Mouse (Mus musculus) left cerebral cortex, adult 8-10 months (tissue): ENCODE results near the gene Mdk. TPM values are rescaled to one million over a fixed set of nuclear protein-coding genes. Genes with fewer than 3 reads are reported as not detected.
A peak's percentile ranks its signal among the peaks of the same experiment; 100 is the strongest.

Experiments used
- DNase-seq, 2 experiments: peaks; one replicate each; pipeline ENCODE4 v3.0.0; 2022; ENCODE audit warnings: low spot score in 2 of 2
- microRNA-seq, 2 experiments: library from miRNA; unstranded; fragments of <30 nt; microRNA quantifications; one replicate each; pipeline ENCODE4 v1.2.0; 2022
- total RNA-seq, 4 experiments: library from RNA; stranded (reverse); gene quantifications; 2 replicates each; pipeline ENCODE4 v1.2.4; 2022

Gene Mdk
- total RNA-seq, 4 experiments from 2014 or later, result 17.9 to 21.1 (median 19.8) TPM

GRCm38 (mm10) chr2:91916346-91916977 is 15.6 kb downstream of the Mdk start:
- DNase-seq, result no peak

- no peak for DNase-seq
Measured at GRCm38 (mm10) chr2:91913328-91914110, 18.6 kb downstream of the Mdk start.

- DNase-seq, result no peak
Measured at GRCm38 (mm10) chr2:91912616-91913015, 19.5 kb downstream of the Mdk start.

- DNase-seq, result no peak
Measured at GRCm38 (mm10) chr2:91906141-91906540, 26.0 kb downstream of the Mdk start.

- peak in 1 of 2 experiments; percentile 50 for DNase-seq
Measured at GRCm38 (mm10) chr2:91904618-91905307, 27.3 kb downstream of the Mdk start.

GRCm38 (mm10) chr2:91903171-91903925 is 28.7 kb downstream of the Mdk start:
- no peak for DNase-seq

- DNase-seq, result no peak
Measured at GRCm38 (mm10) chr2:91902336-91902735, 29.8 kb downstream of the Mdk start.

- DNase-seq, result no peak
Measured at GRCm38 (mm10) chr2:91900431-91900830, 31.7 kb downstream of the Mdk start.

- DNase-seq, result no peak
Measured at GRCm38 (mm10) chr2:91899141-91899540, 33.0 kb downstream of the Mdk start.

- no peak for DNase-seq
Measured at GRCm38 (mm10) chr2:91897968-91898367, 34.1 kb downstream of the Mdk start.

GRCm38 (mm10) chr2:91895401-91895800 is 36.7 kb downstream of the Mdk start:
- no peak for DNase-seq

GRCm38 (mm10) chr2:91894716-91895115 is 37.4 kb downstream of the Mdk start:
- no peak for DNase-seq

GRCm38 (mm10) chr2:91884616-91885015 is 47.5 kb downstream of the Mdk start:
- no peak for DNase-seq

- no peak for DNase-seq
Measured at GRCm38 (mm10) chr2:91883961-91884360, 48.1 kb downstream of the Mdk start.

Small RNAs within 50 kb of the gene (microRNA-seq; reads per million reads assigned to microRNA genes)
- 0.88 to 1.5 reads per million in 2 experiments for gene Mir6999

Other genes starting within 250 kb of the Mdk start
- 10 to 100 TPM; 76.1 to 90.9 (median 83.8) TPM for gene Atg13, start 221.7 kb downstream of the Mdk start, total RNA-seq
- gene Harbi1, start 221.4 kb downstream of the Mdk start, total RNA-seq, result 1 to 10 TPM; 6.8 to 8.6 (median 7.5) TPM
- 10 to 100 TPM; 54.8 to 55.6 (median 55.1) TPM for gene Ambra1, start 202.2 kb downstream of the Mdk start, total RNA-seq
- 10 to 100 TPM; 57.9 to 66.5 (median 60.3) TPM for gene Chrm4, start 5.0 kb downstream of the Mdk start, total RNA-seq
- gene Gm9821, start 13.4 kb upstream of the Mdk start, total RNA-seq, result not detected
- 100 to 1,000 TPM; 414 to 471 (median 424) TPM for gene Dgkz, start 43.6 kb upstream of the Mdk start, total RNA-seq
- gene Creb3l1, start 92.2 kb upstream of the Mdk start, total RNA-seq, result 1 to 10 TPM; 1.3 to 2.2 (median 1.8) TPM
- 100 to 1,000 TPM; 141 to 159 (median 147) TPM for gene Phf21a, start 160.8 kb upstream of the Mdk start, total RNA-seq